In genomic region chr6:125534990-125535389, GRCm38 (mm10) we compare ENCODE assay signal across 23 mouse cellular contexts.
"Had no signal": no experiment of that assay in that cellular context is flagged by ENCODE, and none has a peak within 500 bp of the region (broad histone marks: within the 10 kb centered on the region; RNA-seq: fewer than 3 reads in every experiment).

No protein-coding gene starts in this region.

- ATAC-seq: forebrain, postnatal 0 days; hindbrain, postnatal 0 days; intestine, embryonic 16.5 days; liver, embryonic 12.5 days had no signal

- H3K4me1 ChIP-seq: hindbrain, embryonic 13.5 days; hindbrain, embryonic 15.5 days had no signal

- H3K4me3 ChIP-seq: hindbrain, embryonic 13.5 days; hindbrain, embryonic 15.5 days; kidney, embryonic 15.5 days; limb, embryonic 13.5 days; limb, embryonic 15.5 days; liver, embryonic 12.5 days had no signal

- H3K27me3 ChIP-seq: hindbrain, embryonic 13.5 days; hindbrain, embryonic 15.5 days; kidney, embryonic 15.5 days; limb, embryonic 13.5 days; limb, embryonic 15.5 days; liver, embryonic 12.5 days had no signal

- H3K9ac ChIP-seq: forebrain, postnatal 0 days; hindbrain, embryonic 13.5 days; hindbrain, embryonic 15.5 days; kidney, embryonic 15.5 days; limb, embryonic 13.5 days; limb, embryonic 15.5 days; liver, embryonic 12.5 days; liver, embryonic 14.5 days had no signal

- H3K4me2 ChIP-seq: heart, embryonic 11.5 days; hindbrain, embryonic 13.5 days; hindbrain, embryonic 15.5 days; kidney, embryonic 15.5 days; limb, embryonic 13.5 days; limb, embryonic 15.5 days; liver, embryonic 12.5 days had no signal

- H3K36me3 ChIP-seq: hindbrain, embryonic 13.5 days; hindbrain, embryonic 15.5 days; kidney, embryonic 15.5 days; limb, embryonic 13.5 days; limb, embryonic 15.5 days; liver, embryonic 12.5 days had no signal

- H3K9me3 ChIP-seq: hindbrain, embryonic 13.5 days; hindbrain, embryonic 15.5 days; kidney, embryonic 15.5 days; limb, embryonic 13.5 days; limb, embryonic 15.5 days; liver, embryonic 12.5 days had no signal

- DNase-seq: forebrain, postnatal 0 days; gastrocnemius, postnatal 14 days; gastrocnemius, postnatal 36 days; heart, postnatal 36 days; kidney, adult 11 months; kidney, adult 2 months; kidney, adult 9 months; kidney, postnatal 14 days; kidney, postnatal 36 days; layer of hippocampus, adult 9-11 months; layer of hippocampus, postnatal 36 days; left cerebral cortex, postnatal 4 days had no signal

- H3K27ac ChIP-seq: hindbrain, embryonic 13.5 days; hindbrain, embryonic 15.5 days; hindbrain, postnatal 0 days; kidney, embryonic 15.5 days; kidney, postnatal 0 days; limb, embryonic 13.5 days; limb, embryonic 15.5 days; liver, embryonic 12.5 days; liver, embryonic 14.5 days had no signal
